Mouse (Mus musculus) megakaryocyte, embryonic 14.5 days (primary cell): Measurements from ENCODE around the gene Cep78.

Experiments
- FLI1 ChIP-seq: IDR thresholded peaks from 2 replicates; pipeline ENCODE4 v1.6.1; 2012; ENCODE audit warnings: low read length, inconsistent platforms, mixed read lengths
- GATA1 ChIP-seq: IDR thresholded peaks from 3 replicates; pipeline ENCODE4 v1.6.1; 2012; ENCODE audit warnings: mixed read lengths, low read length, inconsistent platforms, borderline replicate concordance

DNA sequence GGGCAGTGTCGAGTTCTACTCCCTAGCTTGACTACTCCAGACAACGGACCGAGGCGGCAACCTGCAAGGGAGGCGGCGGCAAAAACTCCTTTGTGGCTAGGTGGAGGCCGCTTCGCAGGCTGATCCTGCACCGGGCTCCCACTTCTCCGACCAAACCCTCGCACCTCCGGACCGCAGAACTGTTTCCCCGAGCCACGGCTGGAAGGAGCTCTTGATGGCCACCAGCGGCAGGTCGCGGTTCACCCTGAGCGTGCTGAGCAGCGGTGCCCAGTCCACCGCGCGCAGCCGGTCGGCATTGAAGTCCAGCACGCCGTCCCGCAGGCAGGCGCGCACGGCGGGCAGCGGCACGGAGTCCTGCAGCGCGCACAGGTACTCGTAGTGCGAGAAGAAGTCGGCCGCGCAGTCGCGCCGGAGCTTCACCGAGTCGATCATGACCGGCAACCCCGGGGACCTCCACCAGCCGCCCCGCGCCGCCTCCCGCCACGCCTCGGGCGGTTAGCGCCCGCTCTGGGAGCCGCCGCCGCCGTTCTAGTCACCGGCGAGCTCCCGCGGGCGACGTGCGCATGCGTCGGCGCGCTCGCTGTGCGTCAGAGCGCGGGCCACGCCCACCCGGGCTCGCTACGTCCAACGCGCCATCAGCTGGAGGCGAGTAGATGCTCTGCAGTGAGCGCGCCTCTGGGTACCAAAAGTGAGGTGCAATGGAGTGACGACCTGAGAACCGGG lies at the start of gene Cep78:
- TF ChIP-seq GATA1 (no peak), FLI1 (no peak)
